Mouse (Mus musculus) G1E (cell line): ENCODE data around the gene Zfp775.

Source experiments
- CTCF ChIP-seq: IDR thresholded peaks from 2 replicates; pipeline ENCODE4 v1.5.1; 2012; ENCODE audit warnings: low read depth, low read length, inconsistent platforms, mixed read lengths
- POLR2AphosphoS5 ChIP-seq: IDR thresholded peaks from 2 replicates; pipeline ENCODE4 v1.6.1; 2012; ENCODE audit warnings: low read depth, low read length, inconsistent platforms; ENCODE audit not compliant: insufficient replicate concordance

GRCm38 (mm10) chr6:48635105-48635504 lies 33.2 kb downstream of the Zfp775 start:
- no peak for TF ChIP-seq CTCF
- no peak for TF ChIP-seq POLR2AphosphoS5
